Mouse (Mus musculus): ENCODE data around the gene Fam205a2. TPM values are rescaled to one million over a fixed set of nuclear protein-coding genes. Genes with fewer than 3 reads are reported as not detected.

The Fam205a2 gene
- polyA plus RNA-seq (2017; shearing (Covaris generic)) = not detected

DNA sequence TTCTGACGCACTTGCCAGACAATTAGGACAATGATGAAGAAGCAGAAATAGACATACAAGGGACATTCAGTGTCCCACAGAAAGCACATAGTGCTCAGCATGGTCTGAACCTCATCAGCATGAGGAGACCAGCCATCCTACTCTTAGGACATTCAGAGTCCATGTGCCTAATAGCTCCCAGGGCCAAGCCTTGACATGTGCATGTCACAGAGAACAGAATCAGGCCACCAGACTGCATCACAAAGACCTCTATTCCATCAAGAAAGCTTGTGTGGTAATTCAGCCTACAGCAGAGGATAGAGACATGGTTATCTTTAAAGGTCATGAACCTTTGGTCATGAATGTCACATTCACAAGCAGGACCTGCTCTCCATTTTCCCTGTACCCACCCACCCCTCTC lies at the start of gene Fam205a2:
Gene Fam205a2, minus strand, starts transcription at position 101 of the 400 bp plus-strand sequence.

Other genes starting within 250 kb of the Fam205a2 start
- not detected for gene Gm21953, start 233.9 kb downstream of the Fam205a2 start, polyA plus RNA-seq (2017; shearing (Covaris generic))
- not detected for gene Fam205a3, start 209.8 kb downstream of the Fam205a2 start, polyA plus RNA-seq (2017; shearing (Covaris generic))
- not detected for gene Gm21586, start 88.8 kb downstream of the Fam205a2 start, polyA plus RNA-seq (2017; shearing (Covaris generic))
- not detected for gene Gm2163, start 61.4 kb downstream of the Fam205a2 start, polyA plus RNA-seq (2017; shearing (Covaris generic))
- gene Gm10591, start 84.0 kb upstream of the Fam205a2 start, polyA plus RNA-seq (2017; shearing (Covaris generic)) = not detected
- not detected for gene Gm2564, start 101.5 kb upstream of the Fam205a2 start, polyA plus RNA-seq (2017; shearing (Covaris generic))
- not detected for gene Ccl27b, start 127.1 kb upstream of the Fam205a2 start, polyA plus RNA-seq (2017; shearing (Covaris generic))
- gene Il11ra2, start 133.7 kb upstream of the Fam205a2 start, polyA plus RNA-seq (2017; shearing (Covaris generic)) = not detected
- not detected for gene 4930578G10Rik, start 207.4 kb upstream of the Fam205a2 start, polyA plus RNA-seq (2017; shearing (Covaris generic))
- gene Ccl19, start 228.4 kb upstream of the Fam205a2 start, polyA plus RNA-seq (2017; shearing (Covaris generic)) = not detected
- gene Ccl21a, start 245.8 kb upstream of the Fam205a2 start, polyA plus RNA-seq (2017; shearing (Covaris generic)) = not detected